Mouse (Mus musculus) liver, embryonic 11.5 days (tissue): ENCODE measurements around the gene Socs4. TPM values are rescaled to one million over a fixed set of nuclear protein-coding genes. Genes with fewer than 3 reads are reported as not detected.

Source experiments
- ATAC-seq: fragments of 200-750 bp; cut with Nextera tagmentation; replicated peaks from 2 replicates; pipeline ENCODE4 v1.8.0; 2017; ENCODE audit warnings: moderate number of reproducible peaks, mild to moderate bottlenecking, moderate TSS enrichment, moderate library complexity; ENCODE audit not compliant: low FRiP score
- DNase-seq: peaks from one replicate; pipeline ENCODE4 v3.0.0-alpha.2; 2017; ENCODE audit warnings: low spot score
- H3K27ac ChIP-seq: fragments of 300-500 bp; sonication (generic); 2 replicates; pipeline ENCODE4 v1.5.1; 2014; ENCODE audit warnings: mild to moderate bottlenecking, low read depth, low read length, control low read depth
- H3K27me3 ChIP-seq: fragments of 300-500 bp; sonication (generic); replicated peaks from 2 replicates; pipeline ENCODE4 v1.6.1; 2014; ENCODE audit warnings: low read length, mixed read lengths; ENCODE audit not compliant: control insufficient read depth, insufficient read depth
- H3K36me3 ChIP-seq: fragments of 300-500 bp; sonication (generic); 2 replicates; pipeline ENCODE4 v1.6.1; 2014; ENCODE audit warnings: mild to moderate bottlenecking, low read length, moderate library complexity, mixed read lengths; ENCODE audit not compliant: control insufficient read depth, insufficient read depth
- H3K4me1 ChIP-seq: fragments of 300-500 bp; sonication (generic); replicated peaks from 2 replicates; pipeline ENCODE4 v1.6.1; 2014; ENCODE audit warnings: low read length, mixed read lengths; ENCODE audit not compliant: control insufficient read depth, insufficient read depth
- H3K4me2 ChIP-seq: fragments of 300-500 bp; sonication (generic); 2 replicates; pipeline ENCODE4 v1.6.1; 2014; ENCODE audit warnings: mild to moderate bottlenecking, control low read depth, moderate library complexity
- H3K4me3 ChIP-seq: fragments of 300-500 bp; sonication (generic); 2 replicates; pipeline ENCODE4 v1.5.1; 2014; ENCODE audit warnings: low read depth, low read length, control low read depth
- H3K9ac ChIP-seq: fragments of 300-500 bp; sonication (generic); 2 replicates; pipeline ENCODE4 v1.6.1; 2014; ENCODE audit warnings: low read depth, low read length, control low read depth
- H3K9me3 ChIP-seq: fragments of 300-500 bp; sonication (generic); 2 replicates; pipeline ENCODE4 v1.6.1; 2016; ENCODE audit warnings: low read length, inconsistent platforms, mixed read lengths; ENCODE audit not compliant: control insufficient read depth
- WGBS: fragments of 180-500 bp; shearing (Covaris S2); extraction: QIAGEN DNeasy Blood & Tissue Kit; methylation state at CpG from one replicate; pipeline ENCODE4 v1.1.7; 2014; 5-methylcytosine and 5-hydroxymethylcytosine counted together
- polyA plus RNA-seq: library from polyadenylated mRNA; unstranded; fragments of >200 nt; fragmentation: Nextera tagmentation; extraction: Ambion mirVana; gene quantifications from 2 replicates; pipeline ENCODE4 v1.2.1, GENCODE M21; 2014

Gene Socs4
- polyA plus RNA-seq, 1 experiment from 2014 or later = 4.6 TPM

- no peaks in the 10 kb centered on the region for H3K27me3 ChIP-seq
- ATAC-seq = peak; percentile 16
- no peaks in the 10 kb centered on the region for H3K9me3 ChIP-seq
- H3K36me3 ChIP-seq = peaks cover 7% of the 10 kb centered on the region; the same call in 1 of the 2 replicates
- peak overlapping the region; percentile 91 for H3K4me3 ChIP-seq
- peak overlapping the region; percentile 96 for H3K9ac ChIP-seq
- peaks cover 13% of the 10 kb centered on the region for H3K4me1 ChIP-seq
- WGBS = 1% methylated on average over 22 of the region's 22 CpGs
- no peak for DNase-seq
- peak overlapping the region; percentile 97 for H3K27ac ChIP-seq
- peak overlapping the region; percentile 83 for H3K4me2 ChIP-seq
Observed at GRCm38 (mm10) chr14:47276036-47276603, 611 bp upstream of the Socs4 start.

- Histone ChIP-seq H3K4me3 (no peak overlapping the region), H3K9me3 (no peaks in the 10 kb centered on the region), H3K4me2 (no peak overlapping the region), H3K9ac (no peak overlapping the region), H3K27ac (no peak overlapping the region), H3K27me3 (no peaks in the 10 kb centered on the region), H3K36me3 (peaks cover 2% of the 10 kb centered on the region; the same call in 1 of the 2 replicates), H3K4me1 (peaks cover 13% of the 10 kb centered on the region)
- ATAC-seq (no peak), DNase-seq (no peak)
- WGBS = 72% methylated on average over 2 of the region's 2 CpGs
Observed at GRCm38 (mm10) chr14:47279058-47279457, 2.3 kb downstream of the Socs4 start.

GRCm38 (mm10) chr14:47281535-47281934, 4.8 kb downstream of the Socs4 start:
- ATAC-seq (no peak), DNase-seq (no peak)
- no peaks in the 10 kb centered on the region for H3K27me3 ChIP-seq
- 93% methylated on average over 4 of the region's 4 CpGs for WGBS
- H3K4me2 ChIP-seq = no peak overlapping the region
- no peak overlapping the region for H3K27ac ChIP-seq
- H3K4me3 ChIP-seq = no peak overlapping the region
- H3K36me3 ChIP-seq = no peaks in the 10 kb centered on the region; the same call in 1 of the 2 replicates
- H3K9me3 ChIP-seq = no peaks in the 10 kb centered on the region
- H3K4me1 ChIP-seq = peaks cover 16% of the 10 kb centered on the region
- H3K9ac ChIP-seq = no peak overlapping the region

- Histone ChIP-seq H3K9ac (no peak overlapping the region), H3K27me3 (no peaks in the 10 kb centered on the region), H3K4me2 (no peak overlapping the region), H3K4me3 (no peak overlapping the region), H3K9me3 (no peaks in the 10 kb centered on the region), H3K4me1 (peaks cover 15% of the 10 kb centered on the region; the same call in 1 of the 2 replicates), H3K27ac (no peak overlapping the region), H3K36me3 (no peaks in the 10 kb centered on the region; the same call in 1 of the 2 replicates)
- DNase-seq = no peak
- WGBS = 65% methylated on average over 7 of the region's 7 CpGs
- no peak for ATAC-seq
Observed at GRCm38 (mm10) chr14:47283568-47283967, 6.8 kb downstream of the Socs4 start.

- H3K9ac ChIP-seq = no peak overlapping the region
- 87% methylated on average over 2 of the region's 2 CpGs for WGBS
- no peaks in the 10 kb centered on the region for H3K9me3 ChIP-seq
- H3K4me1 ChIP-seq = peaks cover 15% of the 10 kb centered on the region; the same call in 1 of the 2 replicates
- H3K36me3 ChIP-seq = peaks cover 4% of the 10 kb centered on the region
- ATAC-seq (no peak), DNase-seq (no peak)
- no peak overlapping the region for H3K4me2 ChIP-seq
- H3K27me3 ChIP-seq = no peaks in the 10 kb centered on the region
- H3K4me3 ChIP-seq = no peak overlapping the region
- H3K27ac ChIP-seq = no peak overlapping the region
Observed at GRCm38 (mm10) chr14:47285271-47285670, 8.5 kb downstream of the Socs4 start.

GRCm38 (mm10) chr14:47286215-47286614, 9.5 kb downstream of the Socs4 start:
- Histone ChIP-seq H3K9me3 (no peaks in the 10 kb centered on the region), H3K4me2 (no peak overlapping the region), H3K4me3 (no peak overlapping the region), H3K27me3 (no peaks in the 10 kb centered on the region), H3K9ac (no peak overlapping the region), H3K27ac (no peak overlapping the region), H3K36me3 (peaks cover 6% of the 10 kb centered on the region), H3K4me1 (peaks cover 15% of the 10 kb centered on the region; the same call in 1 of the 2 replicates)
- ATAC-seq (peak; percentile 69), DNase-seq (no peak)
- WGBS = 76% methylated on average over 1 of the region's 1 CpGs

GRCm38 (mm10) chr14:47287021-47287420, 10.3 kb downstream of the Socs4 start:
- WGBS = 61% methylated on average over 5 of the region's 5 CpGs
- no peaks in the 10 kb centered on the region for H3K9me3 ChIP-seq
- peaks cover 6% of the 10 kb centered on the region for H3K36me3 ChIP-seq
- no peak overlapping the region for H3K4me2 ChIP-seq
- H3K27ac ChIP-seq = no peak overlapping the region
- ATAC-seq (no peak), DNase-seq (no peak)
- no peak overlapping the region for H3K9ac ChIP-seq
- H3K4me1 ChIP-seq = peaks cover 15% of the 10 kb centered on the region; the same call in 1 of the 2 replicates
- no peaks in the 10 kb centered on the region for H3K27me3 ChIP-seq
- no peak overlapping the region for H3K4me3 ChIP-seq

GRCm38 (mm10) chr14:47291772-47292171, 15.0 kb downstream of the Socs4 start:
- no peak overlapping the region for H3K9ac ChIP-seq
- H3K9me3 ChIP-seq = no peaks in the 10 kb centered on the region
- H3K36me3 ChIP-seq = peaks cover 9% of the 10 kb centered on the region
- DNase-seq (no peak), ATAC-seq (no peak)
- WGBS = 87% methylated on average over 1 of the region's 1 CpGs
- no peaks in the 10 kb centered on the region for H3K27me3 ChIP-seq
- H3K4me2 ChIP-seq = no peak overlapping the region
- H3K4me1 ChIP-seq = peaks cover 13% of the 10 kb centered on the region
- H3K4me3 ChIP-seq = no peak overlapping the region
- no peak overlapping the region for H3K27ac ChIP-seq

GRCm38 (mm10) chr14:47294136-47294535, 17.4 kb downstream of the Socs4 start:
- Histone ChIP-seq H3K4me1 (peaks cover 16% of the 10 kb centered on the region), H3K27me3 (no peaks in the 10 kb centered on the region), H3K36me3 (peaks cover 9% of the 10 kb centered on the region), H3K4me2 (no peak overlapping the region), H3K27ac (no peak overlapping the region), H3K9ac (no peak overlapping the region), H3K9me3 (no peaks in the 10 kb centered on the region), H3K4me3 (no peak overlapping the region)
- 59% methylated on average over 4 of the region's 4 CpGs for WGBS
- DNase-seq = no peak
- ATAC-seq = no peak
